Mouse (Mus musculus) heart, adult 8-10 months (tissue): Measurements from ENCODE around the gene Nap1l3. TPM values are rescaled to one million over a fixed set of nuclear protein-coding genes. Genes with fewer than 3 reads are reported as not detected.
A peak's percentile ranks its signal among the peaks of the same experiment; 100 is the strongest.

Experiments used
- DNase-seq: peaks from one replicate; pipeline ENCODE4 v3.0.0; 2022; ENCODE audit warnings: low spot score
- total RNA-seq, 4 experiments: library from RNA; stranded (reverse); gene quantifications; 2 replicates each; pipeline ENCODE4 v1.2.4; 2022

The Nap1l3 gene
- total RNA-seq, result 1 to 10 TPM; 1.1 to 2.1 (median 1.5) TPM

- peak; percentile 57 for DNase-seq
Observed at GRCm38 (mm10) chrX:122396781-122397581, at the start of gene Nap1l3. TSS of gene Nap1l3 (minus strand) at chrX:122397401.

DNA sequence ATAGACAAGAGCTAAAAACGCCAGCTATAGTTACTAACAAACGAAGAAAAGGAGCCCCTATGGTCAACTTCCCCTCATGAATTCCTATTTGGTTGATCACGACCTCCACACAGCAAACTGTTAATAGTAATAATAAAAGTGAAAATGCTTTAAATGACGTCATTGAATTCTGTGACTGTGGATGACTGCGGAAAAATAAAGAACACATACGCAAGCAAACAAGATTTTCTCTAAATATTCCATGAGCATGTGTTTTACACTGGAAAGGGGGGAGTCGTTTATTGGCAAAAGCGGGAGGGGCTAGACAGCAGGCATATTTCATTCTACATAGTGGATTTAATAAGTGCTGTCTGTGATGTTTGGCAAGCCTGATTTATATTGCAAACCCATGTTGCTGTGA, 451 bp upstream of the Nap1l3 start:
- DNase-seq, result no peak
